Mouse (Mus musculus) liver, embryonic 11.5 days (tissue): ENCODE data around the gene Arid3b. TPM values are rescaled to one million over a fixed set of nuclear protein-coding genes. Genes with fewer than 3 reads are reported as not detected.
"Not testable (repeated sequence)": the region's sequence is repeated elsewhere in the genome, so short reads cannot be mapped to it uniquely, and the experiment has no call there.

Experiments used
- ATAC-seq: fragments of 200-750 bp; cut with Nextera tagmentation; replicated peaks from 2 replicates; pipeline ENCODE4 v1.8.0; 2017; ENCODE audit warnings: moderate number of reproducible peaks, mild to moderate bottlenecking, moderate TSS enrichment, moderate library complexity; ENCODE audit not compliant: low FRiP score
- DNase-seq: peaks from one replicate; pipeline ENCODE4 v3.0.0-alpha.2; 2017; ENCODE audit warnings: low spot score
- H3K27ac ChIP-seq: fragments of 300-500 bp; sonication (generic); 2 replicates; pipeline ENCODE4 v1.5.1; 2014; ENCODE audit warnings: mild to moderate bottlenecking, low read depth, low read length, control low read depth
- H3K27me3 ChIP-seq: fragments of 300-500 bp; sonication (generic); replicated peaks from 2 replicates; pipeline ENCODE4 v1.6.1; 2014; ENCODE audit warnings: low read length, mixed read lengths; ENCODE audit not compliant: control insufficient read depth, insufficient read depth
- H3K36me3 ChIP-seq: fragments of 300-500 bp; sonication (generic); 2 replicates; pipeline ENCODE4 v1.6.1; 2014; ENCODE audit warnings: mild to moderate bottlenecking, low read length, moderate library complexity, mixed read lengths; ENCODE audit not compliant: control insufficient read depth, insufficient read depth
- H3K4me1 ChIP-seq: fragments of 300-500 bp; sonication (generic); replicated peaks from 2 replicates; pipeline ENCODE4 v1.6.1; 2014; ENCODE audit warnings: low read length, mixed read lengths; ENCODE audit not compliant: control insufficient read depth, insufficient read depth
- H3K4me2 ChIP-seq: fragments of 300-500 bp; sonication (generic); 2 replicates; pipeline ENCODE4 v1.6.1; 2014; ENCODE audit warnings: mild to moderate bottlenecking, control low read depth, moderate library complexity
- H3K4me3 ChIP-seq: fragments of 300-500 bp; sonication (generic); 2 replicates; pipeline ENCODE4 v1.5.1; 2014; ENCODE audit warnings: low read depth, low read length, control low read depth
- H3K9ac ChIP-seq: fragments of 300-500 bp; sonication (generic); 2 replicates; pipeline ENCODE4 v1.6.1; 2014; ENCODE audit warnings: low read depth, low read length, control low read depth
- H3K9me3 ChIP-seq: fragments of 300-500 bp; sonication (generic); 2 replicates; pipeline ENCODE4 v1.6.1; 2016; ENCODE audit warnings: low read length, inconsistent platforms, mixed read lengths; ENCODE audit not compliant: control insufficient read depth
- WGBS: fragments of 180-500 bp; shearing (Covaris S2); extraction: QIAGEN DNeasy Blood & Tissue Kit; methylation state at CpG from one replicate; pipeline ENCODE4 v1.1.7; 2014; 5-methylcytosine and 5-hydroxymethylcytosine counted together
- polyA plus RNA-seq: library from polyadenylated mRNA; unstranded; fragments of >200 nt; fragmentation: Nextera tagmentation; extraction: Ambion mirVana; gene quantifications from 2 replicates; pipeline ENCODE4 v1.2.1, GENCODE M21; 2014

Gene Arid3b
- 20.3 and 21.4 TPM in 2 replicates for polyA plus RNA-seq

DNA sequence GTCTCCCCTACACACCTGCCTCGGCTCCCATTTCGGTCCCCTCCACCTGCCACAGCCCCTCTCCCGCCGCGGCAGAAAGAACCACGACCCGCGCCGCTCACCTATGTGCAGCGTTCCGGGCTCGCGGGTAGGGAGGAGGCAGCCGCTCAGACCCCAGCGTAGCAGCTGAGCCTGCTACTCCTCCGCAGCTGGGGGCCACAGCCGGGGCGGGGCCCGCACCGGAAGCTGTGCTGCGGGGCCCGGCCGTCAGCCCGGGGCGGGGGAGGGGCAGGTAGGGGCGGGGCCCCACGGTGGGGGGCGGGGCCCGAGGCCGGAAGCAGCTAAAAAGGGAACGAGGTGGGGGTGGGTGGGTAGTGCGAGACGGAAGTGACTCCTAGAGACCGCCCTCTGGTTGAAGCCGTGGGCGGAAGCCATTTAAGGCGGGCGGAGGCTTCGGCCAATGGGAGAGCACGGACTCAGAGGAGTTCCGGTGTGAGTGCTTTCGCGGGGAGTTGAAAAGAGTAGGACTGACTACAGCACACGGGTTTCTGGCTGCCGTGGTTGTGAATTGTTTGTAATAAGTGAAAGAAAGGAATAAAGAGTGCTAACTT, at the start of gene Arid3b:
TSS of gene Arid3b (minus strand) at position 213 of the 590 bp plus-strand sequence.
- peak within 1 kb of the TSS; percentile 76 for H3K27ac ChIP-seq
- 1% methylated on average over 45 of the region's 45 CpGs for WGBS
- no peaks in the 10 kb centered on the region for H3K36me3 ChIP-seq
- peak within 1 kb of the TSS; percentile 61 for H3K4me2 ChIP-seq
- H3K9me3 ChIP-seq, result no peaks in the 10 kb centered on the region
- H3K4me1 ChIP-seq, result peaks cover 26% of the 10 kb centered on the region
- peak; percentile 99 for ATAC-seq
- H3K27me3 ChIP-seq, result no peaks in the 10 kb centered on the region
- DNase-seq, result peak; percentile 93
- H3K4me3 ChIP-seq, result peak within 1 kb of the TSS; percentile 83
- peak within 1 kb of the TSS; percentile 82 for H3K9ac ChIP-seq

DNA sequence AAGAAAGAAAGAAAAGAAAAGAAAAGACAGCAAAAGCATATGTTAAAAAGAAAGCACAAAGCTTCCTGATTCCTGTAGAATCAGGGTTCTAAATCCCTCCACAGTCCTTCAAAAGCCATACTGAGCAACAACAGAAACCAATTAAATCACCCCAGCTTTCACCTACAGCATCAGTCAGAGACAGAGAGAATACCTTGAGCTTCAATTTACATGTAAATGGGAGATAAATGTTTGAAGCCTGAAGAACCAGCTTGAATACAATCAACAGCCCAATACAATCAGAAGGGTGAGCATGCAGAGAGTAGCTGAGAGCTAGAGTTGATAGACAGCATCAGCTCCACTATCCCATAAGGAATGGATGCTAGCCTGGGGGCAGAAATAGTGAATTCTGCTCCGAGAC, 46.8 kb upstream of the Arid3b start:
- H3K9me3 ChIP-seq, result no peaks in the 10 kb centered on the region
- H3K4me2 ChIP-seq, result no peak overlapping the region
- H3K4me3 ChIP-seq, result no peak overlapping the region
- DNase-seq (no peak), ATAC-seq (no peak)
- no peaks in the 10 kb centered on the region for H3K27me3 ChIP-seq
- H3K36me3 ChIP-seq, result no peaks in the 10 kb centered on the region
- 60% methylated on average over 1 of the region's 1 CpGs for WGBS
- H3K4me1 ChIP-seq, result no peaks in the 10 kb centered on the region
- H3K27ac ChIP-seq, result no peak overlapping the region
- no peak overlapping the region for H3K9ac ChIP-seq

DNA sequence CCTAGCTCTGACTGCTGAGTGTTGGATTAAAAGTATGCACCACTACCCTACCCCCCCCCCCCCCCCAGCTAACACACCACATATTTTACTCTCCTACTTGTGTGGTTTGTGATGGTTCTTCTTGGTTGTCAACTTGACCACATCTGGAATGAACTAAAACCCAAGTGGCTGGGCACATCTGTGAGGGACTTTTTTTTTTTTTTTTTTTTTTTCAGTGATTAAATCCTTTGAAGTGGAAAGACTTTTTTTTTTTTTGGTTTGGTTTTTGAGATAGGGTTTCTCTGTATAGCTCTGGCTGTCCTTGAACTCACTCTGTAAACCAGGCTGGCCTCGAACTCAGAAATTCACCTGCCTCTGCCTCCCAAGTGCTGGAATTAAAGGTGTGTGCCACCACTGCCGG, 45.2 kb upstream of the Arid3b start:
- H3K27me3 ChIP-seq, H3K36me3 ChIP-seq, DNase-seq, H3K4me1 ChIP-seq, H3K27ac ChIP-seq, H3K9me3 ChIP-seq, H3K4me2 ChIP-seq, H3K4me3 ChIP-seq, H3K9ac ChIP-seq, ATAC-seq: not testable (repeated sequence)
- WGBS, result 73% methylated on average over 2 of the region's 2 CpGs

DNA sequence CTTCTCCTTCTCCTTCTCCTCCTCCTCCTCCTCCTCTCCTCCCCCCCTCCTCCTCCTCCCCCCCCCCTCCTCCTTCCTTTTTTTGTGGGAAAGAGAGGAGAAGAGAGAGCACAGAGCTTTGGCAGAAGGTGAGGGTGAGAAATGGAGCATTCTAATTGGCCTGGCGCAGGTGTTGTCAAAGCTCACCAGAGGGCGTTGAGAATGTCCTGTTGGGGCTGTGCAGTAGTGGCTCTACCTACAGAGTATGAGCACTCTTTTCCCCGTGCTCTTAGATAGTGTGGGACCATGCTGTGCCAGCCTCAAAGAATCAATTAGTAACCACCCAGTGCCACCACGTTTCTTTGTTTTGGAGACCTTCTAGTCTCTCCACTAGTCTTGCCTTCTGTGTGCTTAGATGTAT, 43.7 kb upstream of the Arid3b start:
- no peak overlapping the region for H3K4me3 ChIP-seq
- no peaks in the 10 kb centered on the region for H3K27me3 ChIP-seq
- no peak overlapping the region for H3K4me2 ChIP-seq
- H3K27ac ChIP-seq, result no peak overlapping the region
- H3K4me1 ChIP-seq, result no peaks in the 10 kb centered on the region
- DNase-seq, result no peak
- 22% methylated on average over 4 of the region's 4 CpGs for WGBS
- no peak for ATAC-seq
- no peaks in the 10 kb centered on the region for H3K9me3 ChIP-seq
- H3K9ac ChIP-seq, result no peak overlapping the region
- no peaks in the 10 kb centered on the region for H3K36me3 ChIP-seq

DNA sequence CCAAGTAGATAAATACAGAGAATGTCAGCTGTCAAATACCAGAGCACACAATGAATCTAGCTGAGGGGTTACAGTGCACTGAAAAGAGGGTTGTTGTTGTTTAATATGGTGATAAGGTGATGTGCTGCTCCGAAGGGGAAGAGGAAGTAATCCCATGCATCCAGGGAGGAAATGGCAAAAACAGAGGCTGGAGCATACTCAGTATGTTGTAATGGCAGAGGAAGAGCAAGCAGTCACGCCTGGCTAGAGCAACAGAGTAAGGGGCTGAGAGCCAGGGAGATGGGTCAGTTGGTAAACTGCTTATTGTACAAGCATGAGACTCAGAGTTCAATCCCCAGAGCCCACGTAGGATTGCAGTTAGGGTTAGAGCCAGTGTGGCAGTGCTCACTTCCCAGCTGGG, 42.6 kb upstream of the Arid3b start:
- Histone ChIP-seq H3K9ac (no peak overlapping the region), H3K9me3 (no peaks in the 10 kb centered on the region)
- 33% methylated on average over 3 of the region's 3 CpGs for WGBS

DNA sequence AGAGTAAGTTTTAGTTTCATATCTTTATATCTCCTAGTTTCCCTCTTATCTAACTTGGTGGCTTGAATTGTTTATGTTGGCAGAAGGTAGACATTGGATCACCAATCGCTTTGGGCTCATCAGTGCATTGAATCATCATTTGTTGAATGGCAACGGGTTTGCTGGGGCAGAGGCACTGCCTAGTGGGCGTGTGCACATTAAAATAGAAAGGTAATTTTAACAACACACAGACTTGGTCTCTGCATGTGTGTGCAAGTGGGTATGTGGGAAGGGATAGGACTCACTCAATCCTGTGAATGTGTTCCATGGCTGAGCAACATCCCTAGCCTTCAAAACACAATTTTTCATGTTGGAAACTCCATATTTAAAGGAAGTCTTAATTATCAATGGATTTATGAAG, 38.4 kb upstream of the Arid3b start:
- Histone ChIP-seq H3K9me3 (no peaks in the 10 kb centered on the region), H3K4me1 (no peaks in the 10 kb centered on the region), H3K27ac (no peak overlapping the region), H3K4me3 (no peak overlapping the region), H3K9ac (no peak overlapping the region), H3K4me2 (no peak overlapping the region), H3K36me3 (no peaks in the 10 kb centered on the region), H3K27me3 (no peaks in the 10 kb centered on the region)
- ATAC-seq, result no peak
- no peak for DNase-seq
- 62% methylated on average over 3 of the region's 3 CpGs for WGBS

More for the DNA sequence above, 42.6 kb upstream of the Arid3b start:
- DNase-seq, result no peak
- no peak overlapping the region for H3K4me2 ChIP-seq
- no peaks in the 10 kb centered on the region for H3K4me1 ChIP-seq
- H3K4me3 ChIP-seq, result no peak overlapping the region
- ATAC-seq, result no peak
- no peaks in the 10 kb centered on the region for H3K27me3 ChIP-seq
- no peaks in the 10 kb centered on the region for H3K36me3 ChIP-seq
- no peak overlapping the region for H3K27ac ChIP-seq

DNA sequence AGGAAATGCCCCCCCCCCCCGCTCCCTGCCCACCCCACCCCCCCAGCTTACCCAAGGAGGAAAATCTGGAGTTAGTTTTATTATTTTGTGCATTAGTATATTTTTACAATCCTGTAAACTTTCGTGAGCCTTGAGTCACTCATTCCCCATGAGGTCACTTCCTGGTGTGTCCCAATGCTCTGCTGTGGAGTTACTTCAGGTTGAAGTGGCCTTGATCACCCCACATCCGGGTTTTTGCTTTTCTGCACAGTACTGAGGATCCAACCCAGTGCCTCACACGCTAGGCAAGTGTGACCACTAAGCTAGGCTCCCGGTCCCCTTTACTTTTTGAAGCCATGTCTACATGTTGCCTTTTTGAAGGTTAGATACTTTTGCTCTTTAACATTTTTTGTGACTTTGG, 37.5 kb upstream of the Arid3b start:
- ATAC-seq, result no peak
- H3K36me3 ChIP-seq, result no peaks in the 10 kb centered on the region
- no peak overlapping the region for H3K4me2 ChIP-seq
- no peak overlapping the region for H3K4me3 ChIP-seq
- WGBS, result 73% methylated on average over 5 of the region's 5 CpGs
- H3K9ac ChIP-seq, result no peak overlapping the region
- no peak for DNase-seq
- H3K4me1 ChIP-seq, result no peaks in the 10 kb centered on the region
- no peaks in the 10 kb centered on the region for H3K27me3 ChIP-seq
- no peak overlapping the region for H3K27ac ChIP-seq
- no peaks in the 10 kb centered on the region for H3K9me3 ChIP-seq

DNA sequence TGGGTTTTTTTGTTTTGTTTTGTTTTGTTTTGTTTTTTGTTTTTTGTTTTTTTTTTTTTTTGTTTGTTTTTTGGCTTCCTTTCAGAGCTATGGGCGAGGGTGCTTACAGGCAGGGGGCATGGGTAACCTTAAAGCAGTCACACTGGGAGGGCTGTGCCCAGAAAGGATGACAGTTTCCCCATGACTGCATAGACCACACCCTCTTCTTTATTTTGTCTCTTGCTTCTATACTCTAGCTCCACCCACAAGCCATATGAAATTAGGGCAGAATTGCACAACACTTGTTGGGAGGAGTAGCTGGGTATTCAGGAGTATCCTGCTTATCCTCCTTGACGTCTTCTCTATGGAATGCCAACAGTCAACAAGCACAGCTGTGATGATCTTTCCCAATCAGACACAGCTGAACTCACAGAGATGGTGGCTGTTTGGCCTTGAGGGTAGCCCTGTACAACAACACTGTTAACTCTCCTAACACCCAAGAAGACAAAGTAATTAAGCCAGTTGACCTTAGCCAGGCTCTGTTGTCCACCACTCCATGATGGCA, 33.8 kb upstream of the Arid3b start:
- no peaks in the 10 kb centered on the region for H3K4me1 ChIP-seq
- H3K27ac ChIP-seq, result no peak overlapping the region
- ATAC-seq (no peak), DNase-seq (no peak)
- no peak overlapping the region for H3K4me3 ChIP-seq
- H3K36me3 ChIP-seq, result no peaks in the 10 kb centered on the region
- 48% methylated on average over 2 of the region's 2 CpGs for WGBS
- no peaks in the 10 kb centered on the region for H3K27me3 ChIP-seq
- no peak overlapping the region for H3K4me2 ChIP-seq
- H3K9me3 ChIP-seq, result no peaks in the 10 kb centered on the region
- H3K9ac ChIP-seq, result no peak overlapping the region

DNA sequence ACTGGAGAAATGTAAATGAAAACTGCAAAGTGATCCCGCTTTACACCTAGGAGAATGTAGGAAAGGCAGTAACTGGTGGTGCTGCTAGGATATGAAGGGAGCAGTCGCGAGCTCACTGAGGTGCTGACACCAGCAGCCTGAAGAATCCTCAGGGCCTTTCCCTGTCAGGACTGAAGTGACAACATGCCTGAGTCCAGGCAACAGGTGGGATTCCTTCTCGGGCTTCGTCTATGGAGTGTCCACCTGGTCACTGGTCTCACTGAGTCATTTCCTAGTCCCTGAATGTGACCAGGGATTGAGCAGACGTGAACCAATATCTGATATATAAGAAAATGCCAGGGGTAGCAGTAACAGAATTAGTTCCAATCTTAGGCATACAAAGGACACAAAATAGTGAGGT, 32.2 kb upstream of the Arid3b start:
- H3K27me3 ChIP-seq, result no peaks in the 10 kb centered on the region
- no peak overlapping the region for H3K4me3 ChIP-seq
- H3K9ac ChIP-seq, result no peak overlapping the region
- no peaks in the 10 kb centered on the region for H3K36me3 ChIP-seq
- no peaks in the 10 kb centered on the region for H3K9me3 ChIP-seq
- no peak for ATAC-seq
- DNase-seq, result no peak
- no peak overlapping the region for H3K4me2 ChIP-seq
- no peaks in the 10 kb centered on the region for H3K4me1 ChIP-seq
- H3K27ac ChIP-seq, result no peak overlapping the region
- WGBS, result 71% methylated on average over 6 of the region's 6 CpGs
